Mouse (Mus musculus) heart, postnatal 0 days (tissue): ENCODE measurements around the gene Ehd3. TPM values are rescaled to one million over a fixed set of nuclear protein-coding genes. Genes with fewer than 3 reads are reported as not detected.

ENCODE experiments used
- ATAC-seq: fragments of 200-750 bp; cut with Nextera tagmentation; 2 replicates; pipeline ENCODE4 v1.8.0; 2017; ENCODE audit warnings: low read depth, moderate number of reproducible peaks, moderate library complexity; ENCODE audit not compliant: insufficient read depth
- DNase-seq: peaks from one replicate; pipeline ENCODE4 v3.0.0-alpha.2; 2016; ENCODE audit warnings: low spot score
- H3K27ac ChIP-seq: fragments of 300-500 bp; sonication (generic); 2 replicates; pipeline ENCODE4 v1.5.1; 2014; ENCODE audit warnings: low read depth, mild to moderate bottlenecking
- H3K27me3 ChIP-seq: fragments of 300-500 bp; sonication (generic); 2 replicates; pipeline ENCODE4 v1.6.1; 2014; ENCODE audit warnings: low read length, mixed read lengths; ENCODE audit not compliant: control insufficient read depth, insufficient read depth
- H3K36me3 ChIP-seq: fragments of 300-500 bp; sonication (generic); replicated peaks from 2 replicates; pipeline ENCODE4 v1.6.1; 2014; ENCODE audit warnings: low read length, mixed read lengths; ENCODE audit not compliant: control insufficient read depth, insufficient read depth
- H3K4me1 ChIP-seq: fragments of 300-500 bp; sonication (generic); 2 replicates; pipeline ENCODE4 v1.6.1; 2014; ENCODE audit warnings: antibody characterized with exemption; ENCODE audit not compliant: control insufficient read depth, insufficient read depth
- H3K4me2 ChIP-seq: fragments of 300-500 bp; sonication (generic); 2 replicates; pipeline ENCODE4 v1.6.1; 2014; ENCODE audit warnings: low read depth, mild to moderate bottlenecking, low read length, moderate library complexity
- H3K4me3 ChIP-seq: fragments of 300-500 bp; sonication (generic); 2 replicates; pipeline ENCODE4 v1.5.1; 2014; ENCODE audit warnings: low read depth, low read length
- H3K9ac ChIP-seq: fragments of 300-500 bp; sonication (generic); replicated peaks from 2 replicates; pipeline ENCODE4 v1.6.1; 2014; ENCODE audit warnings: low read depth, low read length, mixed read lengths
- H3K9me3 ChIP-seq: fragments of 300-500 bp; sonication (generic); replicated peaks from 2 replicates; pipeline ENCODE4 v1.6.1; 2016; ENCODE audit warnings: low read length; ENCODE audit not compliant: control insufficient read depth
- CTCF ChIP-seq: IDR thresholded peaks from 2 replicates; pipeline ENCODE4 v1.5.1; 2016; ENCODE audit warnings: antibody characterized with exemption, control low read depth, low read depth
- EP300 ChIP-seq: IDR thresholded peaks from 2 replicates; pipeline ENCODE4 v1.6.1; 2016; ENCODE audit warnings: antibody characterized with exemption, low read depth
- WGBS: fragments of 180-500 bp; shearing (Covaris S2); extraction: QIAGEN DNeasy Blood & Tissue Kit; methylation state at CpG from one replicate; pipeline ENCODE4 v1.1.7; 2014; 5-methylcytosine and 5-hydroxymethylcytosine counted together
- polyA plus RNA-seq: library from polyadenylated mRNA; unstranded; fragments of >200 nt; fragmentation: Nextera tagmentation; extraction: Ambion mirVana; gene quantifications from 2 replicates; pipeline ENCODE4 v1.2.1, GENCODE M21; 2015
- total RNA-seq: library from RNA; depleted of rRNA; stranded (reverse); fragments of >200 nt; gene quantifications from 2 replicates; pipeline ENCODE4 v1.2.3, GENCODE M21; 2014; ENCODE audit warnings: low replicate concordance

Gene Ehd3
- total and polyA plus RNA-seq, 2 experiments from 2014 or later: 1.7 to 4.2 TPM

DNA sequence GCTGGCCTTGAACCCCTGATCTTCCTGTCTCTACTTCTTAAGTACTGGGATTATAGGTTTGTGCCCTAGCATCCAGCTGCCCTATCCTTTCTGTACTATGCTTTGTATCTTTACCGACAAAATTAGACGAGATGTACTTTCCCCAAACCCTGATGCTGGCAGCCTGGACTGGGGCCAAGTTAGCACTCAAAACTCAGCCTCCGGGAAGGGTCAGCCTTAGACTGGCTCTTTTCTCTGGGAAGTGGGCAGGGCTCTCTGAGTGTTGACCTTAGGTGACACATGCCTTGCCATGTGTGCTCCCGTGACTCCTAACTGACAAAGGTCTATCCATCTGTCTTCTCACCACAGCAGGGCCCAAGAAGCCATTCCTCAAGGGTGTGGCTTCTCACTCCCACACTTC, 16.8 kb downstream of the Ehd3 start:
- Histone ChIP-seq H3K4me1 (0 out of 2 replicates have a peak, but pooled peaks cover 11% of the 10 kb centered on the region), H3K27ac (no peak overlapping the region), H3K4me2 (no peak overlapping the region), H3K9me3 (no peaks in the 10 kb centered on the region), H3K9ac (no peak overlapping the region), H3K36me3 (no peaks in the 10 kb centered on the region), H3K4me3 (no peak overlapping the region), H3K27me3 (no peaks in the 10 kb centered on the region)
- ATAC-seq (peak; percentile 20; the same call in 1 of the 2 replicates), DNase-seq (no peak)
- 23% methylated on average over 4 of the region's 4 CpGs for WGBS
- TF ChIP-seq CTCF (no peak), EP300 (no peak)

- Histone ChIP-seq H3K27me3 (no peaks in the 10 kb centered on the region), H3K4me3 (no peak overlapping the region), H3K4me1 (0 out of 2 replicates have a peak, but pooled peaks cover 11% of the 10 kb centered on the region), H3K36me3 (no peaks in the 10 kb centered on the region), H3K27ac (no peak overlapping the region), H3K9ac (no peak overlapping the region), H3K9me3 (no peaks in the 10 kb centered on the region), H3K4me2 (no peak overlapping the region)
- TF ChIP-seq CTCF (no peak), EP300 (no peak)
- DNase-seq (no peak), ATAC-seq (no peak)
- WGBS: 82% methylated on average over 4 of the region's 4 CpGs
Measured at GRCm38 (mm10) chr17:73822255-73822654, 18.3 kb downstream of the Ehd3 start.

- no peak overlapping the region for H3K4me2 ChIP-seq
Measured at GRCm38 (mm10) chr17:73823121-73824021, 19.4 kb downstream of the Ehd3 start.

GRCm38 (mm10) chr17:73824022-73824340, 20.0 kb downstream of the Ehd3 start:
- H3K4me1 ChIP-seq: 0 out of 2 replicates have a peak, but pooled peaks cover 11% of the 10 kb centered on the region
- no peaks in the 10 kb centered on the region for H3K27me3 ChIP-seq
- TF ChIP-seq EP300: no peak
- TF ChIP-seq CTCF: no peak
- no peak overlapping the region for H3K27ac ChIP-seq
- no peak overlapping the region for H3K4me2 ChIP-seq
- ATAC-seq: no peak
- H3K9me3 ChIP-seq: no peaks in the 10 kb centered on the region
- no peaks in the 10 kb centered on the region for H3K36me3 ChIP-seq
- 41% methylated on average over 6 of the region's 6 CpGs for WGBS
- no peak for DNase-seq
- no peak overlapping the region for H3K4me3 ChIP-seq
- no peak overlapping the region for H3K9ac ChIP-seq

More at GRCm38 (mm10) chr17:73823121-73824021, 19.4 kb downstream of the Ehd3 start:
- H3K9ac ChIP-seq: no peak overlapping the region
- H3K27ac ChIP-seq: no peak overlapping the region
- DNase-seq (no peak), ATAC-seq (no peak)
- no peak overlapping the region for H3K4me3 ChIP-seq
- no peaks in the 10 kb centered on the region for H3K9me3 ChIP-seq
- no peaks in the 10 kb centered on the region for H3K36me3 ChIP-seq
- TF ChIP-seq EP300 (no peak), CTCF (no peak)
- no peaks in the 10 kb centered on the region for H3K27me3 ChIP-seq
- H3K4me1 ChIP-seq: 0 out of 2 replicates have a peak, but pooled peaks cover 11% of the 10 kb centered on the region
- WGBS: 72% methylated on average over 17 of the region's 17 CpGs

DNA sequence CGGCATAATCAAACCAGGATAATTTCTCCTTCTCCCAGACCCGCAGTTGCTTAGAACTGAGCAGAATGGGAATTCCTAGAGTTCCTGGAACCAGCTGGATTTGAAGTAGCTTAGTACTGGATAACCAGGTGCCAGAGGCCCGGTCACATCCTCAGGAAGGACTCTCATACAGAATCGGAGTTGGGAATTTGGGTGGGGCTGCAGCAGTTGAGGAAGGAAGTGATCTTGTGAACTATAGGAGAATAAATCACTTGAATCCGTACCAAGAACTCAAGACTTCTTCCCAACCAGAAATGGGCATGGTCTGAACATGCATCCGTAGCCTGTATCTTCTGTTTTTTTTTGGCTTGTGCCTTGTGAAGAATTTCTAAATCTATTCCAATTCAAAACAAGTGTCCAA, 22.2 kb downstream of the Ehd3 start:
- Histone ChIP-seq H3K4me2 (no peak overlapping the region), H3K27ac (no peak overlapping the region), H3K4me1 (0 out of 2 replicates have a peak, but pooled peaks cover 9% of the 10 kb centered on the region), H3K9ac (no peak overlapping the region), H3K36me3 (no peaks in the 10 kb centered on the region), H3K9me3 (no peaks in the 10 kb centered on the region), H3K27me3 (no peaks in the 10 kb centered on the region), H3K4me3 (no peak overlapping the region)
- no peak for TF ChIP-seq EP300
- TF ChIP-seq CTCF: no peak
- DNase-seq (no peak), ATAC-seq (no peak)
- 81% methylated on average over 6 of the region's 6 CpGs for WGBS

DNA sequence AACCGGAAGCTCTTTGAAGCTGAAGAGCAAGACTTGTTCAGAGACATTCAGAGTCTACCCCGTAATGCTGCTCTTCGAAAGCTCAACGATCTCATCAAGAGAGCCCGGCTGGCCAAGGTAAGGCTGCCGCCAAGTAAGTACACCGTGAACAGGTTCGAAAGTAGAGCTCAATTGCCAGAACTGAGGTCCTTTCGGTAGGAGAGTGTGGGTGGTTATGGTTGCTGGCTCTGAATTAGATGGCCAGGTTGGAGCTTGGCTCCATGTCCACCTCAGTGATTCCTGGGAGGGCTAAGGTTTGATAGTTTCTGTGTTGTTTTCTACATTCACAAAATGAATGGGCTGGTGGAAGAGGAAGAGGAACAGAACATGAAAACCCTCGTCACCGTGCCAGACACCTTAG, 23.5 kb downstream of the Ehd3 start:
- Histone ChIP-seq H3K9me3 (no peaks in the 10 kb centered on the region), H3K27me3 (no peaks in the 10 kb centered on the region), H3K9ac (no peak overlapping the region), H3K36me3 (no peaks in the 10 kb centered on the region), H3K4me1 (0 out of 2 replicates have a peak, but pooled peaks cover 4% of the 10 kb centered on the region), H3K4me3 (no peak overlapping the region), H3K27ac (no peak overlapping the region), H3K4me2 (no peak overlapping the region)
- 91% methylated on average over 11 of the region's 11 CpGs for WGBS
- DNase-seq (no peak), ATAC-seq (no peak)
- TF ChIP-seq EP300: no peak
- TF ChIP-seq CTCF: no peak
